Mouse (Mus musculus) layer of hippocampus, postnatal 36 days (tissue): Measurements from ENCODE around the gene Tbc1d22a. TPM values are rescaled to one million over a fixed set of nuclear protein-coding genes. Genes with fewer than 3 reads are reported as not detected.

Experiments used
- DNase-seq, 2 experiments: peaks; one replicate each; pipeline ENCODE4 v3.0.0; 2022
- total RNA-seq, 2 experiments: library from RNA; stranded (reverse); gene quantifications; 2 replicates each; pipeline ENCODE4 v1.2.3; 2021

Gene Tbc1d22a
- total RNA-seq, 2 experiments from 2014 or later, result 35.0 to 35.4 TPM

DNA sequence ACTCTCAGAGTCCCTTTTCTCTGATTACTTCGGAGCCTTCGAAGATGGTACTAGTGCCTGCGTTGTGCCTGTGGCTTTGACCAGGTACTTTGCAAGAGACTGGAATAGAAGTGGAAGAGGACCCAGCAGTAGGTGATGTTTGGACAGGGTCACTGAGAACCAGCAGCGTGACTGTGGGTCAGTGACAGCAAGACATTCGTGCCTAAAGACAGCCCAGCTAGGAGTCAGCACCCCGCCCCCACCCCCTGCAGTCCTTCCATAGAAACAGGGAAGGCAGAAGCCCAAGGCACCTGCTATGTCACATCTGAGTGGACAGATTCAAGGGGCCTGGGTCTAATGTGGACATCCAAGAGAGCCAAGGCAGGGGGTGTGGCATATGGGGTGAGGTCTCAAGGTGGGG is 295.3 kb downstream of the Tbc1d22a start:
- no peak for DNase-seq

DNA sequence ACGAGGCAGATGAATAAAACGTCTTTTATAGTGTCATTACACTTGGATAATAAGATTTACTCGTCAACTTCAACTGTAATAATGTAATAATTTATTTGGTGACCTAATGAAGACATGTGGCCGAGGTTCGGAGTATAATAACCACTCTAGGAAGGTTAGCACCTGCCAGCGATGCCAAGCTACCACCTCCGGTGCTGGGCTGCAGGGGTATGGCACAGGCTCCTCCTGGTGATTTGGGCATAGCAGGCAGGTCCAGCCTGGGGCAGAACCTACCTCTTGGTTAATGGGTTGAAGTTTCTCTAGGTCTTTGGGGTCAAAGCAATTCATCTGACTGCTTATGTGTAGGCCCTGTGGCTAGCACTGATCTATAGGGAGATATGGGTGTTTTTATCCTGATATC is 296.9 kb downstream of the Tbc1d22a start:
- no peak for DNase-seq

DNA sequence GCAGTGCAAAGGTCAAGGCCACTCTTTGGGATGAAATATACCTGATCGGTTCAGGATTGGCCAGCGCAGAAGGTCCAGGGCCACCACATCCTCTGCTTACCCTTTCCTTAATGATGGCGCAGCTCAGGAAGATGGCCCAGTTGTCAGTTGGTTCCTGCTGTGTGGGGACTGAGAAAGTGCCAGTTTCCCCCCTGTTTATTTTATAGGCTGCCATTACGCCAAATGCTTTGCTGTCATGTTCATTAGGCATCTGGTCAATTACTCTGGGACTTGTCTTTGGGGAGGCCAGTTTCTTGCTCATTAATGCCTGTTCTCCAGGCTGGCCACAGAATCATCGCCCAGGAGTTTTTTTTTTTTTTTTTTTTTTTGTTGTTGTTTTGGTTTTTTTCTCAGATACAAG is 299.1 kb downstream of the Tbc1d22a start:
- no peak for DNase-seq

DNA sequence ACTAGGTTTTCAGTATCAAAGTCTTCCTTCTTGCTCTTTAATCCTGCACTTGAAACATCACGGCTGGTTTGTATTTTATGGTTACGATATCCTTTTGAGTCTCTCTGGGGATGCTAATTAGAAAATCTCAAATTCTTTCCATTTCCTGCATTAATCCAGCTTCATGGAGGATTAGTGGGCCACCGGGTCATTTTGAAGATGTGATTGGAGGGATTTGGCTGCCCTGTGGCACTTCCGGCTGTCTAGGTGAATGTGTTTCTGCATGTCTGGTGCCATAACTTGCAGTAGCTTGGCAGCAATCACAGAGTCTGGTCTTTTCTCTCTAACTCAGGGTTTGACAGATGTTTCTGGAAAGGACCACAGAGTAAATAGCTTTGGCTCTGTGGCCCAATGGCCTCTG is 305.9 kb downstream of the Tbc1d22a start:
- no peak for DNase-seq

DNA sequence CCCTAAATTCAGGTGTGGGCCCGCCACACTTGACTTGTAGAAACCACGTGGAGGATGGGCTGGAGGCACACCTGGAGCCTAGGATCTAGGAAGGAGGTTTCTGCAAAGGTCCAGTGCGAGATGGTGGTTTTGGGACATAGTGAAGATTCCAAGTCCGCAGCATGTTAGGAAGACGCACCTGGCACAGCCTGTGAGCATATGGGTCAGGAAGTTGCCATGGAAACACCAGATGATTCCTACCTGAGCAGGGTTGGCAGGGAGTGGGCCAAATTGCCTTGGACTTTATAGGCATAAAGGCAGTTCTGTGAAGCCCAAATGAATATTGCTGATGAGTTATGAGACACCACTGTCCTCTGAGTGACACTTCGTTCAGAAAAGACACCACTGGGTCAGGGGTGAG is 321.1 kb downstream of the Tbc1d22a start:
- no peak for DNase-seq

DNA sequence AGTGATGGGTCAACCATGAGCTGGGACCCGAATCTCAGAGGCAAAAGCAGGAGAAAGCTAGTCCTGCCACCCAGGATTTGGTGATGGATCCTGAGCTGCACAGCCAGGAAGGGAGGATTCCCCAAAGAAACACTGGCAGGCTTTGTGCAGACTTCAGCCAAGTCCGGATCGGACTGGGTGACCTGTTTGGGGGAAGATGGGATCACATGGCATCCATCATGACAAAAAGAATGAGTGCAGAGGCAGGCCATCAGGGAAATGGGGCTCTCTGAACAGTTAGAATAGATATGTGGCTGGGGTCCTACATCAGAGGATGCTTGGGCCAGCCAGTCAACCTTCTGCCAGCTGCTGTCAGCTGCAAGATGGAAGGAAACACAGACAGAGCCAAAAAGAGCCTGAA is 328.1 kb downstream of the Tbc1d22a start:
- no peak for DNase-seq

DNA sequence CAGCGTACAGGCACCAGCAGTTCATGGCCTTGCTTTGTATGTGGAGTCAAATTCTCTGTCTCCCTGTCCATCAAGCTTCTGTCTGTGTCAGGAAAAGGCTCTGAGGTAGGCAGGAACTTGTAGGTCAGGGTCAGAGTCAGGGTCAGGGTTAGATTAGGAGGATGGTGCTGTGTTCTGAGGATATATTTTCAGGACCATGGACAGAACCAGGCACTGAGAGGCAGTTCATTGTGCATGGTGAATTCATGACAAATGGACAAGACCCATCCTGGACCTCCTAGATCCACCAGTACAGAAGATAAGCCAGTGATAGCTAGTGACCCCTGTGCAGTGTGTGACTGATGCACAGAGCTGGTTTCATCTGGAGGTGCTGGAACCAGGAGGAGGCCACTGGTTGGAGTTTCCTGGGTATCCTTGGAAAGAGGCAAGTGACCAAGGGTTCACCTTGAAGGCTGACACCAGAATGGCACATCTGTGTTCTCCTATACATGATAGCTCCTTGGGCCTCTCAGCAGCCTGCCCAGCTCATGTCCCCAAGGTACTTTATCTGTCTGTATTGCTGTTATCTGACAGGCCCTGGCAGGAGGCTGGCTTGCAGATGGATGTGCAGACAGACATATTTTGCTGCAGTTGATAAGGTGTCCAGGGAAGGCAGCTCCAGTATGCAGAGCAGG is 330.0 kb downstream of the Tbc1d22a start:
- DNase-seq, result no peak

Other genes starting within 250 kb of the Tbc1d22a start
- gene Celsr1, start 180.7 kb upstream of the Tbc1d22a start, total RNA-seq, result 1 to 10 TPM; 4.1 to 4.7 TPM
- 10 to 100 TPM; 25.4 to 30.9 TPM for gene Gramd4, start 156.8 kb upstream of the Tbc1d22a start, total RNA-seq
- gene Cerk, start 28.3 kb upstream of the Tbc1d22a start, total RNA-seq, result 10 to 100 TPM; 44.8 to 46.3 TPM